Mouse (Mus musculus) embryonic facial prominence, embryonic 11.5 days (tissue): ENCODE measurements around the gene A030003K21Rik. TPM values are rescaled to one million over a fixed set of nuclear protein-coding genes. Genes with fewer than 3 reads are reported as not detected.

Experiments used
- ATAC-seq: fragments of 200-750 bp; cut with Nextera tagmentation; replicated peaks from 2 replicates; pipeline ENCODE4 v1.8.0; 2017; ENCODE audit warnings: low read depth; ENCODE audit not compliant: insufficient number of reproducible peaks, low FRiP score, low TSS enrichment
- DNase-seq: peaks from one replicate; pipeline ENCODE4 v3.0.0-alpha.2; 2015; ENCODE audit warnings: low spot score
- H3K27ac ChIP-seq: fragments of 300-500 bp; sonication (generic); replicated peaks from 2 replicates; pipeline ENCODE4 v1.5.1; 2014; ENCODE audit warnings: mild to moderate bottlenecking, low read depth, low read length, control low read depth
- H3K27me3 ChIP-seq: fragments of 300-500 bp; sonication (generic); 2 replicates; pipeline ENCODE4 v1.6.1; 2014; ENCODE audit warnings: mild to moderate bottlenecking, low read length, moderate library complexity, mixed read lengths; ENCODE audit not compliant: control insufficient read depth, insufficient read depth
- H3K36me3 ChIP-seq: fragments of 300-500 bp; sonication (generic); replicated peaks from 2 replicates; pipeline ENCODE4 v1.6.1; 2014; ENCODE audit warnings: low read depth, mild to moderate bottlenecking, low read length, moderate library complexity, mixed read lengths; ENCODE audit not compliant: control insufficient read depth, insufficient read depth
- H3K4me1 ChIP-seq: fragments of 300-500 bp; sonication (generic); 2 replicates; pipeline ENCODE4 v1.6.1; 2014; ENCODE audit warnings: low read length, mixed read lengths; ENCODE audit not compliant: control insufficient read depth, insufficient read depth
- H3K4me2 ChIP-seq: fragments of 300-500 bp; sonication (generic); 2 replicates; pipeline ENCODE4 v1.6.1; 2014; ENCODE audit warnings: low read depth, mild to moderate bottlenecking, control low read depth, low read length, moderate library complexity
- H3K4me3 ChIP-seq: fragments of 300-500 bp; sonication (generic); 2 replicates; pipeline ENCODE4 v1.5.1; 2014; ENCODE audit warnings: low read depth, low read length, control low read depth
- H3K9ac ChIP-seq: fragments of 300-500 bp; sonication (generic); replicated peaks from 2 replicates; pipeline ENCODE4 v1.6.1; 2014; ENCODE audit warnings: mild to moderate bottlenecking, control low read depth, low read length
- H3K9me3 ChIP-seq: fragments of 300-500 bp; sonication (generic); replicated peaks from 2 replicates; pipeline ENCODE4 v1.6.1; 2016; ENCODE audit warnings: mild to moderate bottlenecking, low read length, inconsistent platforms, mixed read lengths; ENCODE audit not compliant: control insufficient read depth
- WGBS: fragments of 180-500 bp; shearing (Covaris S2); extraction: QIAGEN DNeasy Blood & Tissue Kit; methylation state at CpG from one replicate; pipeline ENCODE4 v1.1.7; 2014; 5-methylcytosine and 5-hydroxymethylcytosine counted together
- polyA plus RNA-seq: library from polyadenylated mRNA; unstranded; fragments of >200 nt; fragmentation: Nextera tagmentation; extraction: Ambion mirVana; gene quantifications from 2 replicates; pipeline ENCODE4 v1.2.1, GENCODE M21; 2014

Gene A030003K21Rik
- polyA plus RNA-seq, 1 experiment from 2014 or later = not detected

- no peaks in the 10 kb centered on the region for H3K4me1 ChIP-seq
- WGBS = 82% methylated on average over 3 of the region's 3 CpGs
- no peak overlapping the region for H3K4me3 ChIP-seq
- no peaks in the 10 kb centered on the region for H3K36me3 ChIP-seq
- H3K9me3 ChIP-seq = no peaks in the 10 kb centered on the region
- H3K4me2 ChIP-seq = no peak overlapping the region
- no peak overlapping the region for H3K9ac ChIP-seq
- DNase-seq = no peak
- no peak overlapping the region for H3K27ac ChIP-seq
- H3K27me3 ChIP-seq = no peaks in the 10 kb centered on the region
- ATAC-seq = 0 out of 2 replicates have a peak, but pooled peaks have one; percentile 54
Measured at GRCm38 (mm10) chr1:82905886-82906285, 37.3 kb downstream of the A030003K21Rik start.

GRCm38 (mm10) chr1:82901201-82901600 is 42.0 kb downstream of the A030003K21Rik start:
- H3K36me3 ChIP-seq = no peaks in the 10 kb centered on the region; the same call in 1 of the 2 replicates
- ATAC-seq = no peak
- H3K4me2 ChIP-seq = no peak overlapping the region
- no peaks in the 10 kb centered on the region for H3K9me3 ChIP-seq
- H3K27ac ChIP-seq = no peak overlapping the region
- H3K4me3 ChIP-seq = no peak overlapping the region
- no peaks in the 10 kb centered on the region for H3K27me3 ChIP-seq
- DNase-seq = no peak
- 91% methylated on average over 3 of the region's 3 CpGs for WGBS
- no peaks in the 10 kb centered on the region for H3K4me1 ChIP-seq
- H3K9ac ChIP-seq = no peak overlapping the region

- Histone ChIP-seq H3K27ac (no peak overlapping the region), H3K4me2 (no peak overlapping the region), H3K9me3 (no peaks in the 10 kb centered on the region), H3K9ac (no peak overlapping the region), H3K4me3 (no peak overlapping the region), H3K27me3 (no peaks in the 10 kb centered on the region), H3K36me3 (no peaks in the 10 kb centered on the region; the same call in 1 of the 2 replicates), H3K4me1 (no peaks in the 10 kb centered on the region)
- DNase-seq = no peak
- ATAC-seq = no peak
- WGBS = 95% methylated on average over 1 of the region's 1 CpGs
Measured at GRCm38 (mm10) chr1:82900567-82900966, 42.6 kb downstream of the A030003K21Rik start.

- H3K4me1 ChIP-seq = no peaks in the 10 kb centered on the region
- no peak overlapping the region for H3K4me2 ChIP-seq
- H3K4me3 ChIP-seq = no peak overlapping the region
- WGBS = 95% methylated on average over 7 of the region's 7 CpGs
- no peaks in the 10 kb centered on the region for H3K9me3 ChIP-seq
- no peak overlapping the region for H3K9ac ChIP-seq
- DNase-seq = no peak
- no peak overlapping the region for H3K27ac ChIP-seq
- no peaks in the 10 kb centered on the region; the same call in 1 of the 2 replicates for H3K36me3 ChIP-seq
- ATAC-seq = no peak
- no peaks in the 10 kb centered on the region for H3K27me3 ChIP-seq
Measured at GRCm38 (mm10) chr1:82893269-82893668, 49.9 kb downstream of the A030003K21Rik start.

Other genes starting within 250 kb of the A030003K21Rik start
- 260 and 266 TPM in 2 replicates for gene Mff, start 218.5 kb downstream of the A030003K21Rik start, polyA plus RNA-seq
- not detected in 2 replicates for gene Tm4sf20, start 174.9 kb downstream of the A030003K21Rik start, polyA plus RNA-seq
- gene Gm47791, start 172.1 kb downstream of the A030003K21Rik start, polyA plus RNA-seq = not detected in 2 replicates
- 48.6 and 51.6 TPM in 2 replicates for gene Agfg1, start 103.9 kb downstream of the A030003K21Rik start, polyA plus RNA-seq
- gene A030005L19Rik, start 30.1 kb downstream of the A030003K21Rik start, polyA plus RNA-seq = not detected in 2 replicates
- gene A030014E15Rik, start 18.5 kb downstream of the A030003K21Rik start, polyA plus RNA-seq = not detected in 2 replicates
- not detected in 2 replicates for gene Gm6217, start 12.0 kb downstream of the A030003K21Rik start, polyA plus RNA-seq
- gene Gm7544, start 12.6 kb upstream of the A030003K21Rik start, polyA plus RNA-seq = not detected in 2 replicates
- gene Gm47955, start 16.9 kb upstream of the A030003K21Rik start, polyA plus RNA-seq = not detected in 2 replicates
- gene Gm47959, start 57.2 kb upstream of the A030003K21Rik start, polyA plus RNA-seq = not detected in 2 replicates
- gene Slc19a3, start 95.1 kb upstream of the A030003K21Rik start, polyA plus RNA-seq = 0.35 and 0.60 TPM in 2 replicates
- gene Krtap28-10, start 99.1 kb upstream of the A030003K21Rik start, polyA plus RNA-seq = not detected in 2 replicates
- not detected in 2 replicates for gene Gm47969, start 101.5 kb upstream of the A030003K21Rik start, polyA plus RNA-seq
- gene A030005K14Rik, start 116.0 kb upstream of the A030003K21Rik start, polyA plus RNA-seq = not detected in 2 replicates
- not detected in 2 replicates for gene Krtap28-13, start 117.5 kb upstream of the A030003K21Rik start, polyA plus RNA-seq
- not detected in 2 replicates for gene Ccl20, start 173.4 kb upstream of the A030003K21Rik start, polyA plus RNA-seq
- gene Daw1, start 216.4 kb upstream of the A030003K21Rik start, polyA plus RNA-seq = not detected in 2 replicates